Mouse (Mus musculus): ENCODE measurements around the gene Rnf215.

DNA sequence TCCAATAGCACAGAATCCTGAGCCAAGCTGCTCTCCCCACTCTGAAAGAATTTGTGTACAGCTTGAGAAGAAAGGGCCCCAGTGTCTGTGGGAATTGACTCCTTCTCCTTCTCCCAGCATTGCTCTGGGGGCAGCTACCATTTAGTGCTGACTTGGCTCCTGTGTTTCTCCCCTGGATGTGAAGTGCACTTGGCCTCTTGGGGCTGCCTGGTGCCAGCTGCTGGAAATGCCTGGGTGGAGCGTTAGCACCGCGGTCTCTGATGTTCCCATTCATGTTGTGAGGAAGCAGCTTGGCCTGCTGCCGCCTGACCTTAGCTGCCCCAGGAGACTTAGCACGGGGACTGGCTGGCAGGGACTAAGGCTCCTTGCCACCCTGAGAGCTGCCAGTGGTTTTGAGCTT, 39.6 kb downstream of the Rnf215 start:
- TF ChIP-seq CTCF (IDR thresholded peaks at IDR 0.05; ENCODE audit: low read depth) = no peak
- TF ChIP-seq EP300 (IDR thresholded peaks at IDR 0.05; ENCODE audit: low read depth) = no peak
